Mouse (Mus musculus): ENCODE results near the gene Tmem151a. TPM values are rescaled to one million over a fixed set of nuclear protein-coding genes. Genes with fewer than 3 reads are reported as not detected.

Gene Tmem151a
- 0.15 to 2.9 TPM (median 0.31 TPM) in 3 of 4 replicates, not detected in the other for total RNA-seq (2023)

DNA sequence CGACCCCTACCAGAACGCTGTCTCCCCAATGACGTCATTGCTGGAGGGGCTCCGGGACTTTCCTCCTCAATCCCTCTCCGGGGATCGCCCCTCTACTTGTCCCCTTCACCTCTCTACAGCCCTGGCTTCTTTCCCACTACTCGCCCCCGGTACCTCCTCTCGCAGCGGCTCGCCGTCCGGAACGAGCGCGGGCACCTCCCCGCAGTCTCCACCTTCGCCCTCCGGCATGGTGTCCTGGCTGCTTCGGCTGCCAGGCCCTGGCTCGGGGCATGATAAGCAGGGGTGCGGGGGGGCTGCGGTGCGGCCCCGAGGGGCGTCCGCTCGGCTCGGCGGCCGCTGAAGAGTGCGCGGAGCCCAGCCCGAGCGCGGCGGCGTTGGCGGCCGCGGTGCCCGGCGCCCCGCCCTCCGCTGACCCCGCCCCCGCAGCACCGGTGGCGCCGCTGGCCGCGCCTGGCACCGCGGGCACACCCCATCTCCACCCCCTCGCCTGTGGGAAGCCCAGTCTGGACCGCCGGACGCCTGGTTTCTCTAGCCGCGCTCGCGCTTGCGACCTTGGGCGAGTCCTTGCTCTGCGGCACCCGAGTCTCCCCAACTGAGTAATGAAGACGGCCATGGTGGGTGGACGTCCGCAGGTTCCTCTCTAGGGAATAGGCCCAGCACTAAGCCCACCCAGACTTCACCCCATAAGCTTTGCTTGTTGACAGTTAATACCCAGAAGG, at the start of gene Tmem151a:
Gene Tmem151a, minus strand, starts transcription at position 387 of the 719 bp plus-strand sequence.

DNA sequence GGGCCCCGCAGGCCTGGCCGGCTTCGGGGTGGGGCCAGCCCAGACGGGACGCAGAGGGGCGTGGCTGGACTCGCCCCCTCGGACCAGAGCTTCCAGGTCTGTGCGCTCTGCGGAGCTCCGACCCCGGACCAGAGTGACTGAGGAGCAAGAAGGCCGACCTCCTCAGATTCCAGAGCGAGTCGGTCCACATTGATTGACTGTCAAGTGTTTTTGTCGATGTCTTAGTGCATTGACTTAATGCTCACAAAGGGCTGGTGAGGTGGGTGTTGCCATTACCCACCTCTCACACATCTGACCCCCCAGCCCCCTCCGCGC, 33.0 kb upstream of the Tmem151a start, which contains the start of gene Klc2:
Gene Klc2, minus strand, starts transcription at position 177 of the 315 bp plus-strand sequence.

DNA sequence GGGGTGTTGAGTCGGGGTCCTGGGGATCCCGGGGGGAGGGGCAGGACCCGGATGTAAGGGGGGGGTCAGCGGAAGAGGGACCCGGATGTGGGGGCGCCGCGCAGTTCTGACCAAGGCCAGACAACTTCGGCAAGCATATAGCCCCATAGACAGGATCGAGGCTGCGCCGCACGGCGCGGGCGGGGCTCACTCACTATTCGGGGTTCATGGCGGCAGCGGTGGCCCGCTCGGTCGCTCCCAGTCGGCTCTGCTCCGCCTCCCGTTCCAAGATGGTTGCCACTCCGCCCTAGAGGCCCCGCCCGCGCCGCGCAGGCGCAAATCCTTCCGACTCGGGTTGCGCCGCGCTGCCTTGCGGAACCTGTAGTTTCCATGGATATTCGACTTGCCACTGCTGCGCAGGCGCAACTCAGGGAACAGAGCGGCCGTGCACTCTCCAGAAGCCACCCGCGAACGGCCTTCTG, 21.4 kb upstream of the Tmem151a start, which contains the start of gene Rab1b:
Gene Rab1b, minus strand, starts transcription at position 342 of the 461 bp plus-strand sequence.

DNA sequence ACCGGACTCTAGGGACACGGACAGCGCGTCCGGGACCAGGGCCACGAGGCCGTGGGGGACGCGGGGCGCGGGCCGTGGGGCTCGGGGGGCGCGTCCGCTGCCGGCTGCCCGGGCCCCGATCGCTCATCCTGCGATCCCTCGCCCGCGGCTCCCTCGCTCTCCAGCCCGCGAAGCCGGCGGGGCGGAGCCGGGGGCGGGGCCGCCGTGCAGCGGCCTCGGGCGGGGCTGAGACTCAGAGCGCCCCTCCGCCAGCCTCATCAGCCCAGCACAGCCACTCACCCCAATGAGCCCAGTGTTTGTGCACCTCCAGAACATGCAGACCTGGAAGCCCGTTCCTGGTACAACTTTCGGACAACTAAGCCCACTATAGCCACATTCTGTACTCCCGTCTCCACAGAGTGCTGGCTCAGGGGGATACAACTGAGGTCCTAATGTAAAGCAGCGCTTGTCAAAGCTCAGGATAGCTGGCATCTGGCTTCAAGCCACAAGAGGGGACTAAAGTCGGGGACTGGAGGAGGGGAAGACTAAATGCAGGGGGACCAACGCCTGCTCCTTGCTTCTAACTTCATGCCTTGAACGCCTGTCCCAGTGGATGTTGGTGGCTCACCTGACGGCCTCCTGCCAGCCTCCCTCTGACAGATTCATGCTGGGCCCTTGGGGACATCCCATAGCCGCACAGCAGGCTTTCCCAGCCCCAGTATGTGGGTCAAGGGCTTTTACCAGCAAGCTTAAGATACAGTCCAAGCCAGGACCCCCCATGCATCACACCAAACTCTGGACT, 13.2 kb upstream of the Tmem151a start, which contains the start of gene Cnih2:
Gene Cnih2, minus strand, starts transcription at position 159 of the 781 bp plus-strand sequence.

DNA sequence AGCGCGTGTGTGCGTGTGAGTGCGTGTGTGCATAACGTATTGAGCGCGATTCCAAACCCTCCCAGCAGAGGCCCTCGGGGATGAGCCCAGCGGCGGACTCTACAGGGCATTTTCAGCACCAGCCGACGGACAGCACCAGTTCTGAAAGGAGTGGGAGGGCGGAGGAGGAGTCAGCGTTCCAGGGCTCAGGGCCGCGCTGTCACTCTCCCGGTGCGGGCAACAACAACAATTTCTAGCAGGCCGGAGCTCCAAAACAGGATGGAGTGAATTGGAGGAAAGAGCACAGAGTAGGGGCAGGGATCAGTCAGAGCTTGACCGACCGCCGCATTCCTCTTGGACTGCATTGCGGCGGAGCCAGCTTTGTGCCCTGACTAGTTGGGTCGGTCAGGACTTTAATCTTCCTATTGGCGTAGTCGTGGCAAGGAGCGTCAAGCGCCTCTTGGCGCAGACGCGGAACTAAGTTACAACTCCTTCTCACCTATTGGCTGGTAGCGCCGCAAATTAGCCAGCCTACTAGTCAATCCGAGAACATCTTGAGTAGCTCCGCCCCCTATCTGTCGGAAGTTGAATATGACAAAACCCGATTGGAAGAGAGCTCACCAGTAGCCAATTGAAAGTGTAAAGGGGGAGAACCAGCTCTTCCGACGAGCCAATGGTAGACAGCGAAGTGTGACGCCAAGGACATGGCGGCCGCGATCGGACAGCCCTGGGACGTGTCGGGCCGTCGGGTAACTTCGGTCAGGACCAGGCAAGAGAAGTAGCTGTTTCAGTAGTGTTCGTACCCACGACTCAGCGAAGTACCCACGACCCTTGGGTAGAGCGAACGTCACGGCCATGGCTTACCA, 2.8 kb upstream of the Tmem151a start, which contains the start of gene Yif1a:
Gene Yif1a, plus strand, starts transcription at position 655 of the 845 bp plus-strand sequence.

DNA sequence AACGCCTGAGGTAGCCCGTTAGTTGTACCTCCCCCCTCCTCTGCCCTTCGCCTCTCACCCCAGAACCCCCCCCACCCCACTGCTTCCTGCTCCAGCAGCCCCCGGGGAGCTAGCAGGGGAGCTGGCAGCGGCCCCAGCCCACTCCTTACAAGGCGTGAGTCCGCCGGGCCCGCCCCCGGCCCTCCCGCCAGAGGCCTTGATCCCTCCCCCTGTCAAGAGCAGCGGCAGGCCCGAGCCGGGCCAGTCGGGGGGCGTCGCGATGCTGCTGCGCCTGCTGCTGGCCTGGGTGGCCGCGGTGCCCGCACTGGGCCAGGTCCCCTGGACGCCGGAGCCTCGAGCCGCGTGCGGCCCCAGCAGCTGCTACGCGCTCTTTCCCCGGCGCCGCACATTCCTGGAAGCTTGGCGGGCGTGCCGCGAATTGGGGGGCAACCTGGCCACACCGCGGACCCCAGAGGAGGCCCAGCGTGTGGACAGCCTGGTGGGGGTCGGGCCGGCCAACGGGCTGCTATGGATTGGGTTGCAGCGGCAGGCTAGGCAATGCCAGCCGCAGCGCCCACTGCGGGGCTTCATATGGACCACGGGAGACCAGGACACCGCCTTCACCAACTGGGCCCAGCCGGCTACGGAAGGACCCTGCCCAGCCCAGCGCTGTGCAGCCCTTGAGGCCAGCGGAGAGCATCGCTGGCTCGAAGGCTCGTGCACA, 17.3 kb downstream of the Tmem151a start, which contains the start of gene Cd248:
Gene Cd248, plus strand, starts transcription at position 212 of the 703 bp plus-strand sequence.

DNA sequence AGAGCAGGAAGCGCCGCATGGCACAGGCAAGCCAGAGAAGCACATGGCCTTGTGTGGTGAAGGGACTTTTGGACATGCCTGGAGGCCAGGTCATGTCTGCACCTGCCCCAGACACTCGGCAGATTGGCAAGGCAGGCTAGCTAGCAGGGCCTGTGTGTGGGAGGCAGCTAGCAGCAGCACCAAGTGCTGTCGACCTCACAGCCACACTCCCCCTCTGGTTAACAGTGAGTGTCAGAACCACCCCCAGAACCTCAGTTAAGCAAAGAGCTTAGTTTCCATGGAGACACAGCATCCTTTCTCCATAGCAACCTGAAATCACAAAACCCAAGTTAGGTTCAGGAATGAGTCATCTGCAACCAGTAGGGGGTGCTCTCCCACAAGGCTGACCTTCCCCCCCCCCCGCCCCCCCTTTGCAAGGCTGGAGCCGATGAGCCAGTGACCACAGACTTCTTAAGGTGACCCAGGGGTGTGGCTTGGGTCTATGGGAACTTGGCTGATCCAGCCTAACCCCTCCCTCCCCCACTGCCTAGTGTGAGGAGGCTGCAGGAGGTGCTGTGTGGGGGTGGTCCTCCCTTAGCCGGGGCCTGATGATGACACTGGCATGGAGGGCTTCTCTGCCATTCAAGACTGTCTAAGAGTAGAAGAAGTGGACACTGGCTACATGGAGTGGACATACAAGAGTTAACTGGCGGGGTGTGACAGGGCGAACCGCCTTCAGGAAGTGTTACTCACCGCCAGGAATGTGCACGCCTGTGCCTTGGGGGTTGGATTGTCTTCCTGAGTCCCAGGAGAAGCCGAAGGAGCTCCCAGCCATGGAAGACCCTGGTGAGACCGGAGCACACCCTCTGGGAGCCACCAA, 35.1 kb downstream of the Tmem151a start, which contains the start of gene Rin1:
Gene Rin1, plus strand, starts transcription at position 435 of the 859 bp plus-strand sequence.

DNA sequence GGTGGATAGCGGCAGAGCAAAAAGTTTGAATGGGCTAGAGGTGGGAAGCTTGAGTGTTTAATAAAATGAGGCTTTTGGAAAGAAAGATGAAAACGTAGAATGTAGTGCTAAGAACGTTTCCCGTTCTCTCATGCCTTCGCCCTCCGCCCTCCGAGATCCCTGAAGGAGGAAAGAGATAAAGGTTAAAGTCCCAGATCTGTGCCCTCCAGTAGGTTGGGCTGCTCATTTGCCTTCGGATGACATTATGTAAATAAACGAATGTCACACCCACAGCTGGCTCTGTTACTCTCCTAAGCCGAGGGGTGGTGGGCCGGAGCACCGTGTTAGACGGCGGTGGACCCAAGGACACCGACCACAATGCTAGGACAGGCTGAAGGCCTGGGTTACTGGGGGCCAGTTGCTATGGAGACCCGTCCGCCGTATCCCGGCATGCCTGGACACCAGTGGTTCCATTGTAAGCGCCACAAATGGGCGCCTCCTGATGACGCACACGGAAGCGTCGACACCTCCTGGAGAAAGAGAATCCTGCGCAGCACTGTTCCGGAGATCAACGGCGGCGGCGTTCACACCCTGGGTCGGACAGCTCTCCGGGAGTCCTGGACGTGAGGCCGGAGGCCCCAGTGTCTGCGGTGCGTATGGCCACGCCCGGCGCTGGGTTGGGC, 44.3 kb downstream of the Tmem151a start, which contains the start of gene Brms1:
Gene Brms1, plus strand, starts transcription at position 493 of the 662 bp plus-strand sequence.

DNA sequence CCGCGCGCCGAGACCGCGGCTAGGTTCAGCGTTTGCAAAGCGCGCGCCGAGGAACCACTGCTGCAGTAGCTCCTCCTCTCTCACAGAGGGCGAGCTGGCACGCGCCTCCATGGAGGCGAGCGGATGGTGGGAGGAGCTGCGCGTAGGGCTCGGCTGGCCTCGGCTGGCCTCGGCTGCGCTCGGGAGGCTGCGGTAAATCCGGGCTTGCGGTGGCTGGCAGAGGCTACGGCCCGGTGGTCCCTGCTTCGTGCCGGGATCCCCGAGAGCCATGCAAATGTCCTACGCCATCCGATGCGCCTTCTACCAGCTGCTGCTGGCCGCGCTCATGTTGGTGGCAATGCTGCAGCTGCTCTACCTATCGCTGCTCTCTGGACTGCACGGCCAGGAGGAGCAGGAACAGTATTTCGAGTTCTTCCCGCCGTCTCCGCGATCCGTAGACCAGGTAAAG, 46.6 kb downstream of the Tmem151a start, which contains the start of the genes B4gat1 and AC124502.3:
Gene B4gat1, plus strand, starts transcription at position 118 of the 448 bp plus-strand sequence.
Gene AC124502.3, plus strand, starts transcription at position 183 of the 448 bp plus-strand sequence.

DNA sequence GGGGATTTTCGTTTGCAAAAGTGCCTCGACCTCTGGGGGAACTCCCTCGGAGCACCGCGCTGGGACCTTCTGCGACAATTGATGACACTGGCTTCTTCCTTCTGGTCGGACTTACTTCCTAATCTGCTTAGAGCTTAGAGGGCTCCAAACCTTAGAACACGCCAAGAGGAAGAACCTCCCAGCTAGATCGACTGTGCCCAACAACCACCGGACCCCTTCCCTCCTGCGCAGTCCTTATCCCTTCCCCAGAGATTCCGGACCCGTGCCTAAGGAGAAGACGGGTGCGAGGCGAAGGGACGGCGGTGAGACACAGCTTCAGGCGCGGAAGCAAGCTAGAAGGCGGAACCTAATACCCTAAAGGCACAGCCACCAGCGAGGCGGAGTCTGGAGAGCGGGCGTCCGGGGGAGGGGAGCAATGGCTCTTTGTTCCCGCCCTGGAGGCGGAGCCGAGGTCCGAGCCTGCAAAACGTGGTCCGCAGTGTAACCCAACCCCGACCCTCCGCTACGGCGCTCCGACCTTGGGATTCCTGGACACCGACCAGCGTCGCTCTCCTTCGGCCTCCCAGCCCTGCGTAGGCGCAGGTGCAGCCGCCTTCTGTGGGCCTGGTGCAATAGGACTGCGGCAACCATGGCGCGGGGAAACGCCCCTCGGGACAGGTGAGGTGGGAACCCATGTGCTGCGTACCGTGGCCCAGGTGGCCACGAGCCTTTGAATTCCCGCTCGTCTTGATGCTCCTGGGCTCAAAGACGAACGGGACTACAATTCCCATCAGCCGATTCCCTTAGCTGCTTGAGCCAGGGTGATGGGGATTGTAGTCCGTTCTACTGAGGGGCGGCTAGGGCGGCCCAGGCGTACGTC, 61.5 kb downstream of the Tmem151a start, which contains the start of gene Slc29a2:
Gene Slc29a2, plus strand, starts transcription at position 240 of the 859 bp plus-strand sequence.

Other genes starting within 250 kb of the Tmem151a start
- gene Ccs, start 246.2 kb downstream of the Tmem151a start, total RNA-seq (2023), result 17.3 to 22.6 TPM (median 21.8 TPM) in 4 replicates
- not detected in 4 replicates for gene Ccdc87, start 246.2 kb downstream of the Tmem151a start, total RNA-seq (2023)
- gene Ctsf, start 230.4 kb downstream of the Tmem151a start, total RNA-seq (2023), result 0.88 to 1.8 TPM (median 1.5 TPM) in 4 replicates
- not detected in 4 replicates for gene Actn3, start 207.6 kb downstream of the Tmem151a start, total RNA-seq (2023)
- gene Zdhhc24, start 206.9 kb downstream of the Tmem151a start, total RNA-seq (2023), result 7.5 to 11.4 TPM (median 9.0 TPM) in 4 replicates
- 2.5 to 3.7 TPM (median 2.6 TPM) in 4 replicates for gene Bbs1, start 178.9 kb downstream of the Tmem151a start, total RNA-seq (2023)
- gene Dpp3, start 157.2 kb downstream of the Tmem151a start, total RNA-seq (2023), result 65.2 to 87.2 TPM (median 74.8 TPM) in 4 replicates
- 1.5 to 2.5 TPM (median 2.0 TPM) in 4 replicates for gene Peli3, start 142.4 kb downstream of the Tmem151a start, total RNA-seq (2023)
- gene Mrpl11, start 123.4 kb downstream of the Tmem151a start, total RNA-seq (2023), result 24.7 to 38.8 TPM (median 33.6 TPM) in 4 replicates
- gene Npas4, start 95.2 kb downstream of the Tmem151a start, total RNA-seq (2023), result not detected in 4 replicates
- 2.2 to 7.1 TPM (median 4.2 TPM) in 4 replicates for gene Slc29a2, start 61.7 kb downstream of the Tmem151a start, total RNA-seq (2023)
- gene B4gat1, start 46.7 kb downstream of the Tmem151a start, total RNA-seq (2023), result 2.3 to 4.9 TPM (median 3.2 TPM) in 4 replicates
- 0.37 to 2.7 TPM (median 1.3 TPM) in 4 replicates for gene AC124502.3, start 46.6 kb downstream of the Tmem151a start, total RNA-seq (2023)
- gene Brms1, start 44.2 kb downstream of the Tmem151a start, total RNA-seq (2023), result 59.2 to 73.9 TPM (median 68.5 TPM) in 4 replicates
- gene Rin1, start 35.0 kb downstream of the Tmem151a start, total RNA-seq (2023), result 3.0 to 3.9 TPM (median 3.3 TPM) in 4 replicates
- not detected in 4 replicates for gene Cd248, start 17.5 kb downstream of the Tmem151a start, total RNA-seq (2023)
- gene Yif1a, start 3.0 kb upstream of the Tmem151a start, total RNA-seq (2023), result 31.0 to 32.1 TPM (median 31.7 TPM) in 4 replicates
- gene Cnih2, start 13.0 kb upstream of the Tmem151a start, total RNA-seq (2023), result 0.86 to 1.6 TPM (median 1.3 TPM) in 4 replicates
- gene Rab1b, start 21.5 kb upstream of the Tmem151a start, total RNA-seq (2023), result 96.5 to 104 TPM (median 103 TPM) in 4 replicates
- 34.4 to 45.7 TPM (median 38.8 TPM) in 4 replicates for gene Klc2, start 33.0 kb upstream of the Tmem151a start, total RNA-seq (2023)
- gene Pacs1, start 187.6 kb upstream of the Tmem151a start, total RNA-seq (2023), result 72.0 to 82.2 TPM (median 75.3 TPM) in 4 replicates
- gene Sf3b2, start 209.9 kb upstream of the Tmem151a start, total RNA-seq (2023), result 307 to 329 TPM (median 311 TPM) in 4 replicates
- gene Gal3st3, start 212.8 kb upstream of the Tmem151a start, total RNA-seq (2023), result not detected in 4 replicates